Mouse (Mus musculus) granulocyte monocyte progenitor cell, adult 5-6 weeks (primary cell): Measurements from ENCODE around the gene Card19. TPM values are rescaled to one million over a fixed set of nuclear protein-coding genes. Genes with fewer than 3 reads are reported as not detected.

Experiments used
- ATAC-seq: replicated peaks from 2 replicates; pipeline ENCODE4 v1.8.0; 2016; ENCODE audit warnings: mild to moderate bottlenecking, moderate TSS enrichment, inconsistent platforms; ENCODE audit not compliant: poor library complexity, severe bottlenecking
- total RNA-seq, 2 experiments: library from RNA; stranded (forward) in 1 of 2; stranded (reverse) in 1 of 2; fragments of 200-712, 200-1000 nt in 1 of 2; fragments of >200 nt in 1 of 2; fragmentation: Nextera tagmentation in 1 of 2; gene quantifications; 2 replicates each; pipeline ENCODE4 v1.2.3; 2014 to 2017

The Card19 gene
- total RNA-seq, 2 experiments from 2014 or later = 22.4 to 24.3 TPM

DNA sequence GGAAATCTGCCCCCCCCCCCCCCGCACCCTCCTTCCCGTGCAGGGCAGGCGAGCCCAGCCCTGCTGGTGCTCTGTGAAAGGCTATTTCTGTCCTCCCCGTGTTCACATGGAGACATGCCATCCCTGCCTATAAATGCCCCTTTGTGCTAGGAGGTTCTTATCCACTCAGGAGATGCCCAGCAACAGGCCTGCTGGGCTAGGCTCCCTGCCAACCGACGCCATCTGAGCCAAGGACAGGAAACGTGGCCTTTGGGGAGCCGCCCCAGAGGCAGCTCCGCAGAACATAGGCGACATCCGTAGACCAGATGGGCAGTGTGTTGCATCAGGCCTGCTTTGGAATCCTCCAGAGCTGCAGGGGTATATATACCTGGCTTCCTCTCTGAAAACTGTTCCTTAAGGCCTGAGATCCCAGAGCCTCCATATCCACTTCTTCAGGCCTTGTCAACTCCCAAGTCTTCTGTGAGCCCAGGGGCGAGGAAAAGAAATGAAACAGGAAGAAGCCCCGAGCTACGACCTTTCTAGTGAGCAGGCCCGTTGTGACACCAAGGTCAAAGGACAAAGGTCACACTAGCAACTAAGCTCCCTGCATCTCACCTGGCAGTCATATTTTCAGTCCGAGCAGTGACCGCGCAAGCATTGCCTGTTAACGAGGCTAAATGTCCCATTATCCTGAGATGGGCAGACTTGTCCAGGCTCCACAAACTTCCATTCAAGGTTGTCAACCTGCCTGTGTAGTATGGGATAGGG lies 36.8 kb downstream of the Card19 start:
- ATAC-seq = peak; percentile 71

DNA sequence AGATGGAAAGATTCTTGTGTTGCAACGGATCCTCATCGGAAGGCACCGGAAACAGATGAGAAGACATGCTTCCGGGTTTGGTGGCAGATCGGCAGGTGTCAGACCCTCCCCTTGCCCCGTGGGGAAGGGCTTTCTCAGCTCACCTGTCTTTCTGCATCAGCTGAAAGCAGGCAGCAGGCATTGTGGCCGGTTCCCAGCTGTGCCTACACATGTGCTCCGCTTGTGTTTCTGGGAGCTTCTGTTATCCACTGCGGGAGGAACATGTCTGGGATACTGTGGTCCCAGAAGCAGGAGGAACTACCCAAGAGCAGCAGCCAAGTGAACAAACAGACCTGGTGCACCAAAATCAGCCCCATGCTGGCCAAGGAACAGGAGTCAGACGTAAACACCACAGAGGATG lies 40.3 kb downstream of the Card19 start:
- ATAC-seq = no peak

DNA sequence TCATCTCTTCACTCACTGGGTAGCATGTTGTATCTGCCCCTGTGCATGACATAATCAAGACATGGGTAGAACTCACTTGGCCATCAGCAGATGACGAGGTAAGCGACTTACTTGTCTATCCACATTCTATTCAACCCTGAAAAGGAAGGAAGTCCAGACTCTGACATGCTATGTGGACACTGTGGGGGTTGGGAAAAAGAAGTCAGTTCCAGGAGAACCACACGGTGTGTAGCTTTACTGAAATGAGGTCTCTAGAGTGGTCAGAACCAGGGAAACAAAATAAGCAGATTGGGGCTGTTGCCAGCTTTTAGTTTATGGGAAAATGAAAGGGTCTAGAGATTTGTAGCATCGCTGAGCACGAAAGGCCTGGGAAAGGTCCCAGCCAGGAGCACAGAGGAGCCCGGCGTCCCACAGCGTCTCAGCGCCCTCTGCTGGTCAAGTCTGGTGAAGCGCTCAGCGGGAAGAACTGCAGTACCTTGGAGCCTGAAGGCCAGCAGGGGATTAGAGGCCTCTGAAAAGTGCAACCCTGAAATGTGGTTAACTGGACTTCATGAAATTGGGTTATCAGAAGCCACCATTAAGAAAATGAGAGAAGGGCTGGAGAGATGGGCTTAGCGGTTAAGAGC lies 42.8 kb downstream of the Card19 start:
- ATAC-seq = peak; percentile 87

DNA sequence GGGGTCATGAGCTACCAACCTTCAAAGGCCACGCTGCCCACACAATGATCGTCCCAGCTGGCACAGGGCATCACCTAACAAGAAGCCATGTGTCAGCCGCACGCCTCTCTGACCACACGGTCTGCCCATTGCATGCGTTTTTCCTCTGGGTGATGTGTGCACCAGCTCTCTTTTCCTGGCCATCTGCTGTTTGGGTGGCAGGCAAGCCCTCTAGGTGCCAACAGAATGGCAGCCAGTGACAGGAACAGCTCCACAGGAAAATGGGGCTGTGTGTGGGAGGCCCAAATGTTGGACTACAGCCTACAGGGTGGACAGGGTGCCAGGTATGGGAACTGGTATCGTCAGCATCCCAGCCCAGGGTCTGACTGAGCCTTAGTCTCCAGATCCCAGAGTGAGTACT lies 43.5 kb downstream of the Card19 start:
- no peak for ATAC-seq

DNA sequence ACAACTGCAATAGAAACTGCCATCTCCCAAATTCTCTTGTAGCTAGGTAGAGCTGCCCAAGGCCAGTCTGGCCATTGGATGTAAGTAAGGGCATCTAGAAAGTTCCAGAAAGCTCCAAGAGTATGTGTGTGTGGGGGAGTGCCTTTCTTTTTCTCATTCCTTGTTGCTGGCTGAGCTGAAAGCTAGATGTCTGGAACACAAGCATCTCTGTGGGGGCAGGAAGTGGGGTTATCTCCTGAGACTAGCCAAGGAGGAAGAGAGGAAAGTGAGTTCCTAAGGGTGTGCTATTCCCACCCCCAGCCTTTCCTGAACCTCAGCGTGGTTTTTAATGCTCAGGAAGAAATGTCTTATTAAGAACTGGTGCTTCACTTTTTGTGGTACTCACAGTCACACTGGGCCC lies 44.1 kb downstream of the Card19 start:
- no peak for ATAC-seq

DNA sequence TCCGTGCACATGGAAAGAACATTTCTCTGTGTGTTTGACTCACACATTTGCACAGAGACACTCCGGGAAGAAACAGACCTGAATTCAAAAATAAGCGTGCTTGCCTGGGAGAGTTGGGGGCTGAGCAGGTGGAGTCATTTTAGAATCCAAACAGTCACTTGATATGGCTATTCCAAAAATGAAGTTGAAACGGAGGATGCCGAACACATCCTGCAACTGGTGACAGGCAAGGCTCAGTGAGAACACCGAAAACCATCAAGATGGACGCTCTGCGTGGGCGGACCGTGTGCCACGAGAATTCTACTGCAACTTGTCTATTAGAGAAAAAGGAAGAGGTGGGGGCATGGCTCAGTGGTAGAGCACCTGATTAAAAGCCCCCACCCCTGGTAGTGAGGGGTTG lies 45.2 kb downstream of the Card19 start:
- no peak for ATAC-seq

DNA sequence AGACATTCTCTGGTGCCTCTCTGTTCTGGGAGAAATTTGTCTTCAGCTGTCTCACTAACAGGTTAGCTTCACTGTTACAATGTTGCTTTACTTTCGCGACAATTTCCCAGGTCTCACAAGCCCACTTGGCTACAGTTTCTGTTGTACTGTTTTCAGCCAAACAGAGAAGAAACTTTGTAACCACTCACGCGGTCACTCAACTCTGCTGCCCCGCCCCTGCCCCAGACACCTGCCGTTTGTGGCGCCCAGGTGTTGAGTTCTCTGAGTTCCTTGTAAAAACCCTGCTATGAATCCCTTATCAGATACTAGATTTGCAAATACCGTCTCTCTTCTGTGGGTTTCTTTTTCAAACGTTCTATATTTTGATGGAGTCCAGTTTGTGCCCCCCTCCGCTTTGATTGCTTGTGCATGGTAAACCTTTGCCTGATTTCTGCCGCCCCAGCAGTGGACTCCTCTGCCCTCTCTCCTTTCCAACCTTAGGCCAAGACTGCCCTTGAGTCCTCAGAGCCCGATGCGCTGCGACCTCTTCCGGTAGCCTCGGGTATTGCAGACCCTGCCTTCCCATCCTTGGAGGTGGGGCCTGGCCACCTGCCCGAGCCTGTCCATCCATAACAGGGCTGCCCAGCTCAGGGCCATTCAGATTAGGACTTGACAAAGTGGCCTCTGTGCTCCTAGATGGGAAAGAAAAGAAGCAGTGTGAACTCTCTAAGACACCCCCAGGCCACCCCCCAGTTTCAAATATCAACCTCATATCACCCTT lies 46.2 kb downstream of the Card19 start:
- ATAC-seq = peak; percentile 73

DNA sequence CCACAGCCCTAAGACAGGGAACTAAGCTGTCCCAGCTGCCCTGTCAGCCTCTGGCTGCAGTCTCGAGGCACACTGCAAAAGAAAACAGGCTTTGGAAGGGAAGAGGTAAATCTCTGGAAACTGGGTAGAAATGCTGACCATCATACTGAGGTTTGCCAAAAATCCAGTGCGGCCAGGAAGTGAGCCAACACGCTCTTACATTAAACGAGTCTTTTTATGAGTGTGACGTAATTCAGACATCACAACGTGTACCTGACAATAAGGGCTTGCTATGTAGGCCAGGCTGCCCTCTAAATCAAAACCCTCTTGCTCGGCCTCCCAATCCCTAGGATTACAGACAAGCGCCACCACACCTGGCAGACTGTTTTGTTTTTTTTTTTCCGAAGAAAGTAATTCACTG lies 48.8 kb downstream of the Card19 start:
- ATAC-seq = no peak

DNA sequence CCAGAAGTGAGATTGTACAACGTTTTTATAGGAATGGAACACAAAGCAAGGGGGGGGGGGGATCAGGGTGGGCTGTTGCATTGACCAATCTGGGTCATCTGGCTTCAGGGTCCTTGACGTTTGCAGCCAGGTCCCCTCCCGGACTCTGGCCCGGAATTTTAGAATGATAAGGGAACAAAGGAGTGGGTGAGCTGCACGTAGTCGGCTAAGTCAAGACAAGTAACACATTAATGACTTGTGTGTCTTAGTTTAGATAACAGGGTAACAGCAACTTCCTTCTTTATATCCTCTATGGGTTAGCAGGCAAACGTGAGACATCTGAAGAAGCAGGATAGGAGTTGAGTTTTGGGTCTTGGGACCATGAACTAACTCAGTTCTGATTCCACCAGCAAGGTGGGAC lies 52.2 kb downstream of the Card19 start:
- ATAC-seq = no peak

DNA sequence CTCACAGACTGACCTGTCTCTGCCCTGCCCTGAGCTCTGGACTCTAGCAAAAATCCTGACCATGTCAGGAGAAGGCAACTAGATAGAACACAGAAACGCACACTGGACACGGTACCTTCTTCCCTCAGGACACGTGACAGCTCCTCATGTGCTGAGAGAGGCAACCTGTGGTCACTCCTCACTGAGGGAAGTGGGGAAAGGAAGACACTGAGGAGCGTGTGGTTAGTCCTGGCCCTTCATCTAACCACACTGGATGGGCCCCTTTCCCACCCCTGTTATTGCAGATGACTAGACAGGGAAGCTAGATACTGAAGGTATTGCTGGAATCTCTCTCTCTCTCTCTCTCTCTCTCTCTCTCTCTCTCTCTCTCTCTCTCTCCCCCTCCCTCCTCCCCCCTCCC lies 53.1 kb downstream of the Card19 start:
- peak; percentile 97 for ATAC-seq

DNA sequence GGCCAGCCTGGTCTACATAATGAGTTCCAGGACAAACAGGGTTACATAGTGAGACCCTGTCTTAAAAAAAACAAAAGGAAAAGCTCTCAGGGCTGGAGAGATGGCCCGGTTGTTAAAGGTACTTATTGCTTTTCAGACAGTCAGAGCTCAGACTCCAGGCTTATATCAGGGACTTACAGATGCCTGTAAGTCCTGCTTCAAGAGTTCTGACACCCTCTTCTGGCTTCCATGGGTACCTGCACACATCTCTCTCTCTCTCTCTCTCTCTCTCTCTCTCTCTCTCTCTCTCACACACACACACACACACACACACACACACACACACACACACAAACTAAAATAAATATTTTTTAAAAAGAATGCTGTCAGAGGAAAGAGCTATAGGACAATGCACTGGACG lies 54.6 kb downstream of the Card19 start:
- no peak for ATAC-seq

DNA sequence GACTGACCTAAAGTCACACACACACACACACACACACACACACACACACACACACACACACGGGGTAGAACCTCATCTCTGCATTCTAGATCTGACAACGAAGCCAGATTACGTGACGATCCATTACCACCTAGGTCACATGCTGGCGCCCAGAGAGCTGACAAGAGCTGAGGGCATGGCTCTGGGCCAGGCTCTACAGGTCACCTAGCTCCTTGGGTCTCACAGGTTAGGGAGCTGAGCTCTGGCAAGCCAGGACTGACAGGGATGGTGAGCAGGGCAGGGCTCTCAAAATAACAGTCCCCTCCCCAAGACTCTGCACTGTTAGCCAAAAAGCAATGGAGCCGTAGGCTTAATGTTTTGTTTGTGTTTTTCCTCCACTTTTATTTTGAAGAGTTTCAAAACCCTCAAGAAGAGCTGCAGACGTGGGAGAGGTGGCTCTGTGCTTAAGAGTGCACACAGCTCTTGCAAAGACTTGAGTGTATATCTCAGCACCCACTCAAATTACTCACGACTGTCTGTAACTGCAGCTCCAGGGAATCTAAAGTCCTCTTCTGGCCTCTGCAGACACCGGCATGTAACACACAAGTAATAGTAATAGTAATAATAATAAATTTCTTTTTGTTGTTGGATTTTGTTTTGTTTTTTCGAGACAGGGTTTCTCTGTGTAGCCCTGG lies 57.7 kb downstream of the Card19 start:
- no peak for ATAC-seq

DNA sequence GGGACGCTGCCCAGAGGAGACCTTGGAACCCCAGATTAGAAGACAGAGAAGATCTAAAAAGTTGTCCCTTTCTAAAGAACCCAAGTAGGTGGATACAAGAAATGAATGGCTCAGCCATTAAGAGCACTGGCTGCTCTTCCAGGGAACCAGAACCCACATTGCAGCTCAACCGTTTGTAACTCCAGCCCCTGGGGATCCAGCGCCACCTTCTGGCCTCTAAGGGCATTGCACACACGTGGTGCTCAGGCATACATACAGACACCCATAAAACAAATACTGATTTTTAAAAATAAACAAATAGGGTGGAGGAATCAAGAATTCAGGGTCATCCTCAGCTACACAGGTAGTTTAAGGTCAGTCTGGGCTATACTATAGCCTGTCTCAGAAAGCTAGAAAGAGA lies 59.2 kb downstream of the Card19 start:
- no peak for ATAC-seq

DNA sequence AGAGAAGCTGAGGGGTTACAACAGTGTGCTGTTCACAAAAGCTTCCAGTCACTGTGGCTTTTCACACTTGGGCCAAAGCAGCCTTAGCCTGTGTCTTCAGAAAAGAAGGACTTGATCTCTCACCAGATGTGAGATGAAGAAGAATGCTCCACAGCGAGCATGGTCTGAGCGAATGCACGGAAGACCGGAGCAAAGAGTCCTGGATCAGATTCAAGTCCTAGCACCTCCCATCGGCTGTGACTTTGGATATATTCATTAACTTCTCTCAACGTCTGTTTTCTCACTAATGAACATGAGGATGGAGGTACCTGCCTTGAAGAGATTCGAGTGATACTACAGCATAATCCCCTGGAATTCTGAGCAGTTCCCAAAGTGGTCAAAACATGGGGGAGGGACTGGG lies 61.2 kb downstream of the Card19 start:
- no peak for ATAC-seq

DNA sequence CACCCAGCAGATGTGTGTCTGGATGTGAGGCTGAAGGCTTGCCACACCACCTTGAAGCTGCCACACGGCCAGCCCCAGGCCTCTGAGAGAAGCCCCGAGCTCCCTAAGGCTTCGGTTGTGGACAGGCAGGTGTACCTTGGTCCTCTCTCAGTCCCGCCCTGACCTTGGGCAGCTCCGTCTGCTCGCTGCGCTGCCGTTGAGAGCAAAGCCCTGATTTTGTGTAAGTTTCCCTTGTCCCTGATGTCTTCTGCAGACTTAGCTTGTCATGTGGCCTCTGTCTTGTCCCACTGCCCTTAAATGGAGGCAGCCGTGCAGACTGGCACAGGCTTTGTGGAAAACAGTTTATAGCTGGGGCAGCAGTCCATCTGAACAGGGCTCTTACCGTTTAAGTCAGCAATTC lies 61.8 kb downstream of the Card19 start:
- no peak for ATAC-seq

Other genes with a start within 250 kb of the Card19 start
- 161 and 168 TPM in 2 replicates for gene Fam120a, start 248.0 kb downstream of the Card19 start, total RNA-seq (2014; fragmentation: Nextera tagmentation)
- 123 and 128 TPM in 2 replicates for gene Fam120a, start 248.0 kb downstream of the Card19 start, total RNA-seq (2017)
- not detected in 2 replicates for gene Wnk2, start 68.0 kb downstream of the Card19 start, total RNA-seq (2014; fragmentation: Nextera tagmentation)
- gene Wnk2, start 68.0 kb downstream of the Card19 start, total RNA-seq (2017) = not detected in 2 replicates
- 52.5 and 96.9 TPM in 2 replicates for gene Ninj1, start 28.6 kb downstream of the Card19 start, total RNA-seq (2014; fragmentation: Nextera tagmentation)
- 44.6 and 48.6 TPM in 2 replicates for gene Ninj1, start 28.6 kb downstream of the Card19 start, total RNA-seq (2017)
- 6.8 and 9.0 TPM in 2 replicates for gene Susd3, start 32.7 kb upstream of the Card19 start, total RNA-seq (2014; fragmentation: Nextera tagmentation)
- gene Susd3, start 32.7 kb upstream of the Card19 start, total RNA-seq (2017) = 3.0 and 5.7 TPM in 2 replicates
- 6.6 and 7.0 TPM in 2 replicates for gene Fgd3, start 104.3 kb upstream of the Card19 start, total RNA-seq (2014; fragmentation: Nextera tagmentation)
- gene Fgd3, start 104.3 kb upstream of the Card19 start, total RNA-seq (2017) = 6.2 and 8.9 TPM in 2 replicates
- 13.8 and 13.9 TPM in 2 replicates for gene Bicd2, start 125.5 kb upstream of the Card19 start, total RNA-seq (2014; fragmentation: Nextera tagmentation)
- gene Bicd2, start 125.5 kb upstream of the Card19 start, total RNA-seq (2017) = 20.6 and 22.8 TPM in 2 replicates
- gene Ippk, start 205.2 kb upstream of the Card19 start, total RNA-seq (2014; fragmentation: Nextera tagmentation) = 6.3 and 6.5 TPM in 2 replicates
- gene Ippk, start 205.2 kb upstream of the Card19 start, total RNA-seq (2017) = 13.8 and 19.4 TPM in 2 replicates